Mouse (Mus musculus) right cerebral cortex, postnatal 36 days (tissue): Measurements from ENCODE around the gene Slc16a10.

ENCODE experiments used
- DNase-seq, 2 experiments: peaks; one replicate each; pipeline ENCODE4 v3.0.0; 2022; ENCODE audit warnings: low spot score in 2 of 2, mixed read lengths in 1 of 2

The Slc16a10 gene

GRCm38 (mm10) chr10:40141864-40142523 lies at the start of gene Slc16a10:
Gene Slc16a10, minus strand, starts transcription at chr10:40142258.
- peak; percentile 90 for DNase-seq

DNA sequence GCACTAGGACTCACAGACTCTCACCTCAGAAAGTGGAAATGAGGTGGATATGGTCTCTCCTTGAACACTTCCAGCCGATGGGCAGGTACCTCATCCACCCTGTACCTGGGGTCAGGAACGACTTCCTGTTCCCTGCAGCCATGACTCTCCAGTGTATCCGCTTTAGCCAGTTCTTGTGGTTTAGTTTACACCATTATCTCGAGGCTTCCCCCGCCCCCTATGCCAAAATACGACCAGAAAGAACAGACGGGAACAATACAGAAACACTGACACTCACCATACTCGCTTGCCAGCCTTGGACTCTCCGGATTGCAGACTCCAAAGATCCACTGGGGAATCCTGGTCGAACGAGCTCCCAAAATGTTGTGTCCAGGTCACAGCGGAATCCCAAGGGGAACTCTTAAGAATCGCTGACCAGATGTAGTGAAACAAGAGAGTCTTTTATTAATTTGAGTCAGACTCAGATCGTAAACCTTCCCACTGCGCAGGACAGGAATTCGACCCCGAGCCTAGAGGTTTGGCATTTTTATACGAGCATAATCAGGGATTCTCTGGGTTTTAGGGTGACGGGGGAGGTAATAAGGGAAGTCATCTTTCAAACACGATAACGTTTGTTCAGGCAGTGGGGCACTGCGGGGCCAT lies 49.4 kb upstream of the Slc16a10 start:
- DNase-seq, result no peak

DNA sequence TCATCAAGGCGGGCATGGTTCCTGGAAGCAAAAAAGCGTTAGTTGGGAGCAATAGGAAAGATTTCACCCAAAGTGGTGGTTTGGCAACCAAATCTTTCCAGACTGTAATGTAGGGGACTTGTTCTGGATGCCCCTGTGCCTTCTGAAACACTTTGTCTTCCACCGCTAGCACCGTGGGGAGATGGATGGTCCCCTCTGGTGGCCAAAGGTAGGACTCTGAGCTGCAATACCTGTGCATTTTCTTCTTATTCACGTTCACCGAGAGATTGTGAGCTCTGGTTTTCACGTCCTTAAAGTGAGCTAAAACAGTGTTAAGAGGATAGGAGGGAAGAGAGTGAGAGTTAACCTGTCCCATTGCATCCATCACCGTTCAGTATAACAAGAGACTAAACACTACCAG lies 48.8 kb upstream of the Slc16a10 start:
- no peak for DNase-seq

DNA sequence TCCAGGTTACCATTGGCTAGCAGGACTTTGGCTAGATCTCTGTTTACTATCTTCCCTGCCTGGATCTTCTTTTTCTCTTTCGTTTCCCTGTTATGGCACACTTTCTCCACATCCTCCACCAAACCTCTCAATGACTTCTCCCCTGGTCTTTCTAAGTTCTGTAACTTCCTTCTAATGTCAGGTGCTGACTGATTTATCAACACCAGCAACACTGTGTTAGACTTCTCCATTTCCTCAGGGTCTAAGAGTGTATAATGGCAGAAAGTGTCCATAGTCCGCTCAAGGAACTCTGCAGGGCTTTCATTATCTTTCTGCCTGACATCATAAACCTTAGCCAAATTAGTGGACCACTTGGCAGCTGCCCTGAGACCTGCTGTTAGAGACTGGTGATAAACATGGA lies 47.6 kb upstream of the Slc16a10 start:
- no peak for DNase-seq

- DNase-seq, result no peak
Observed at GRCm38 (mm10) chr10:40188831-40189230, 46.8 kb upstream of the Slc16a10 start.

GRCm38 (mm10) chr10:40185956-40186355 lies 43.9 kb upstream of the Slc16a10 start:
- DNase-seq, result no peak

DNA sequence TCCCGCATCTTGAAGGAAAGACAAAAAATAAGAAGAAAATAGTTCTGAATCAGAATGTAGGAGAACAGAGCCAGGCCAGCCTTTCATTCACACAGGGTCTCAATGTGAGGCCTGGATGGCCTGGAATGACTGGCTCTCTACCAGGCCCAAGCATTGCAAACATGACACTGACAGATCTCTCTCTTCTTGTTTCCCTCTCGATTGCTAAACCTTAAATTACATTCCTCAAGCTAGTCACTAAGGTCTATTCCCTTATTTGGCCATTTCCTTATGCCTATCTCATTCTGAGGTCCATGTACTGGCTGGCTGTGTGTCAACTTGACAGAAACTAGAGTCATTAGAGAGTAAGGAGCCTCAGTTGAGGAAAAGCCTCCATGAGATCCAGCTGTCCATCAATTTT lies 38.0 kb upstream of the Slc16a10 start:
- DNase-seq, result no peak

DNA sequence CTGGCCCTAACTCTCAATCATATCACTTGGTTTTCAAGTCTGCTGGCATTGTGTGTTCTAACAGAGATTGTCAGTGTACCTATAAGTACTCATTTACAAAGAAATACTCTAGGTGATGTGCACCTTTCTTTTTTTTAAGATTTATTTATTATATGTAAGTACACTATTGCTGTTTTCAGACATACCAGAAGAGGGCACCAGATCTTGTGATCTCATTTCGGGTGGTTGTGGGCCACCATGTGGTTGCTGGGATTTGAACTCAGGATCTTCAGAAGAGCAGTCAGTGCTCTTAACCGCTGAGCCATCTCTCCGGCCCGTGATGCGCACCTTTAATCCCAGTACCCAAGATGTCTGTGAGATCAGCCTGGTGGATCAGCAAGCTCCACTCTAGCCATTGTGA lies 37.1 kb upstream of the Slc16a10 start:
- DNase-seq, result no peak

DNA sequence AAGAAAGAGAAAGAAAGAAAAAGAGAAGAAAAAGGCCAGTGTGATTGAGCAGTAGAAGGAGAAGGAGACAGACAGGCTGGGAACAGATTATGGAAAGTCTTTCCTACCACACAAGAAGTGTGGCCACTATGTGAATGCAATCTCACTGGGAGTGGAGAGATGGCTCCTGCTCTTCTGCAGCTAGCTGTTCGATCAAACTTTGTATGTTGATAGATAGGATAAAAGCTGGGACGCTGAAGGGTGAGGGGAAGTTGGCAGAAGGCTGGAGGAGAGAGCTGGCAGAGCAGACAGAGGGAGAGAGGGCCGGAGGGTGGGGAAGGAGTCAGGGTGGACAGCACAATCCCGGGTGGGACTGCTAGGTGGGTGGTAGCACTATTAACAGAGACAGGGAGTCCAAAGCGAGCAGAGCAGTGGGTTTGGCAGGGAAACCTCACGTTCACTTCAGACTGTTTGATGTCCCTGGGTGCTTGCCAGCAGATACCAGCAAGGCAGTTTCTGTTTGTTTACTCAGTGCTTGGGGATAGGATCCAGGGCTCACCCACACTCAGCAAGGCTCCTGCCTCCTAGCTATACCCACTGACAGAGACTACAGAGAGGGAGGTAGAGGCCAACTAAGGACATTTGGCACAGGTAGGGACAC lies 35.4 kb upstream of the Slc16a10 start:
- DNase-seq, result peak in 1 of 2 experiments; percentile 10

DNA sequence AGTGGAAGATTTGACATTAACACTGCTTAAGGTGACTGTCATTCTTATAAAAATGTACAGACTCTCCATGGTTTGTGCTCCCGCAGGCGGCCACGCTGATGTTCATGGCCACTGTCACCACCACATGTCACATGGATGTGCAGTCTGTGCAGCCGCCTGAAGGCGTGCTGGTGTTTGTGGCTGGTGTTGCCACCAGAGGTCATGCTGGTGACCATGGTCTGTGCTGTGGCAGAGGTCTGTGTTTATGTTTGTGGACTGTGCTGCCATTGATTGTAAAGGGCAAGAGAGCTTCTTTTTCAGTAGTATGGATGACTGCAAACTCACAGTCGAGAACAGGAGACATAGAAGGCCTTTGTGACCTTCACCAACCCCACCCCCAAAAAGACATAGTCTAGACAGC lies 30.1 kb upstream of the Slc16a10 start:
- DNase-seq, result no peak

GRCm38 (mm10) chr10:40171211-40171610 lies 29.2 kb upstream of the Slc16a10 start:
- no peak for DNase-seq

GRCm38 (mm10) chr10:40170141-40170558 lies 28.1 kb upstream of the Slc16a10 start:
- no peak for DNase-seq

- DNase-seq, result no peak
Observed at GRCm38 (mm10) chr10:40169566-40169965, 27.5 kb upstream of the Slc16a10 start.

DNA sequence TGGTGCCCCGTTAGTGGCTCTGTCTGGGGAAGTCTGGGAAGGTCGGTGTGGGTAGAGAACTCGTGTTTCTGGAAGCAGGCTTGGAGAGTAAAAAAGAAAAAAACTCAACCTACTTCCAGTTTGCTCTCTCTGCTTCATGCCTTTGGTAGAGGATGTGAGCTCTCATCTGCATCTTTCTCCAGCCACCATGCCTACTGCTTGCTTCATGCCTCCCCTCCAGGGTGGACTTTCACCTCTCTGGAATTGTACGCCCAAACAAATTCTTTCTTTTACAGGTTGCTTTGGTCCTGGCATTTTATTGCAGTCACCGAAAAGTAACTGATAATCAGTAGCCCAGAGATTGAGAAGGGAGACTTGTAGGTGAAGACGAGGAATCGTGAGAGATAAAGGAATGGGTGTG lies 27.0 kb upstream of the Slc16a10 start:
- no peak for DNase-seq

DNA sequence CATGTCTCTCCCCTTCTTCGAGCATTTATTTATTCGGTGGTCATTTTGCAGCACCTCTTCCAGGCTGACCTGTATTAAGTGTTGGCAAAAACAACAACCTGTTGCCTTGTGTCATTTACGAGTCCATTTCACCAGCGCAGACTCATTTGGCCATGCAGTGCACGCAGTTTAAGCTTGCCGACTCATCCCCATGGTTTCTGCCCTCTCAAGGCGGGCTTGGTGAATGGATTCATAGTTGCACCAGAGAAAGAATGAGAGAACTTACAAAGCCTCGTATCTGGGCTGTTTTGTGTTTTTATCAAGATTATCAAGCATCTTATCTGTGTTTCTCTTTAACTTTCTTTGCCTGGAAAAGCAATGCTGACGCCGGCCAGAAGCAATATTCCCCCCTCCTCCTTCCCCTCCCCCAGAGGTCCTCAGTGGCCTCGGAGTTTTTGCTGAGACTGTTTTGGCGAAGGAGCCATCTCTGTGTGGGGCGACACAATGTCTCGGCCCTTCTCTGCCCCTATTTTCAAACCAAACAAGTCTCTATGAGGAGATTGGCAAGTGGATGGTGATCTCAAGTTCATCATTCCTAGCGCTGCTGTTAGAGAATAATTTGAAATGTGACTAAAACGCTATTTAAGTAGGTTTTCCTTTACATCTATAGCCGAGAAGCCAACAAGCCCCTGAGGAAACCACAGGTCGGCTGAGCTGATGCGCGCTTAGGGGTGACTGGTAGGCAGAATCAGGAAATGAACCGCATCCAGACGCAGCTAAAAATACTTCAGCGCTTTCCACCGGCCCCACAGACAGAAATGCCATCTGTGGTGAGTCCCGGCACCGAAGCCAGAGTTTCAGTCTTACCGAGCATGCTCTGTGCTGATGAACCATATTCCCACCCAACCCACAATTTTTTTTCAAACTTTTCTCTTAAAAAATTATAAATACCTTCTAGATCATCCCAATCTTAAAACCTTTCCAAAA lies 22.6 kb upstream of the Slc16a10 start:
- peak; percentile 30 to 57 for DNase-seq

GRCm38 (mm10) chr10:40163914-40164313 lies 21.9 kb upstream of the Slc16a10 start:
- DNase-seq, result no peak

GRCm38 (mm10) chr10:40163338-40163737 lies 21.3 kb upstream of the Slc16a10 start:
- DNase-seq, result no peak

- DNase-seq, result no peak
Observed at GRCm38 (mm10) chr10:40161701-40162255, 19.7 kb upstream of the Slc16a10 start.

- DNase-seq, result no peak
Observed at GRCm38 (mm10) chr10:40161236-40161635, 19.2 kb upstream of the Slc16a10 start.

DNA sequence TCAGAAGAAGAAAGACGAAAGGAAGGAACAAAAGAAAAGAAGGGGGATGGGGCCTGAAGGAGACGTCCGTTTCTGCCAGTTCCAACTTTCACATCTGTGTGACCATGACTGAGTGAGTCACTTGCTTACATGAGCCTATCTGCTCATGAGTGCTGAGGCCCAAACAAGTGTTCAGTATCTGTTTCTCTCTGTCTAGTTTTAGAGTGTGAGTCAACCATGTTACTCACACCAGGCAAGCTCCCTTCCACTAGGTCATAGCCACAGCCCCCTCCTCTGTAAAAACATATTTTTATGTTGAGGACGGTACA lies 10.4 kb upstream of the Slc16a10 start:
- DNase-seq, result no peak

GRCm38 (mm10) chr10:40151852-40152549 lies 9.9 kb upstream of the Slc16a10 start:
- DNase-seq, result no peak
